In genomic region chr16:52043380-52044117, GRCm38 (mm10) we compare ENCODE assay signal across 20 mouse cellular contexts. TPM values are rescaled to one million over a fixed set of nuclear protein-coding genes. Genes with fewer than 3 reads are reported as not detected.
A peak's percentile ranks its signal among the peaks of the same experiment; 100 is the strongest.
DNase-seq lines count a peak whose midpoint lies in the region; ATAC-seq and TF ChIP-seq lines count a peak whose summit lies in the region.
"Had no signal": no experiment of that assay in that cellular context is flagged by ENCODE, and none has a peak within 500 bp of the region (broad histone marks: within the 10 kb centered on the region; RNA-seq: fewer than 3 reads in every experiment).

No protein-coding gene starts in this region.

- H3K36me3 ChIP-seq in hindbrain, embryonic 14.5 days (replicated peaks; ENCODE audit: control insufficient read depth, insufficient read depth), result peaks cover 14% of the 10 kb centered on the region
- H3K36me3 ChIP-seq in hindbrain, postnatal 0 days (ENCODE audit: insufficient read depth, low read length), result peaks cover 8% of the 10 kb centered on the region; the same call in 1 of the 2 replicates
- peaks cover 9% of the 10 kb centered on the region for H3K36me3 ChIP-seq in kidney, postnatal 0 days (ENCODE audit: insufficient read depth, low read length)

- H3K27me3 ChIP-seq in hindbrain, embryonic 14.5 days (ENCODE audit: control insufficient read depth, insufficient read depth, low read length), result no peaks in the 10 kb centered on the region
- H3K27me3 ChIP-seq in hindbrain, postnatal 0 days (ENCODE audit: insufficient read depth, low read length), result no peaks in the 10 kb centered on the region
- H3K27me3 ChIP-seq in kidney, postnatal 0 days (ENCODE audit: insufficient read depth, low read length), result no peaks in the 10 kb centered on the region
- H3K27me3 ChIP-seq: embryonic facial prominence, embryonic 13.5 days; liver, embryonic 12.5 days; stomach, embryonic 15.5 days had no signal

- H3K9ac ChIP-seq in hindbrain, embryonic 14.5 days, result peak overlapping the region; percentile 28; the same call in 1 of the 2 replicates
- no peak overlapping the region for H3K9ac ChIP-seq in hindbrain, postnatal 0 days (replicated peaks; ENCODE audit: low read length)
- H3K9ac ChIP-seq in kidney, postnatal 0 days (ENCODE audit: low read depth, low read length), result no peak overlapping the region
- H3K9ac ChIP-seq: embryonic facial prominence, embryonic 13.5 days; liver, embryonic 12.5 days; lung, embryonic 14.5 days; stomach, embryonic 15.5 days had no signal

- no peaks in the 10 kb centered on the region for H3K9me3 ChIP-seq in hindbrain, embryonic 14.5 days (ENCODE audit: control insufficient read depth, low read length)
- H3K9me3 ChIP-seq in hindbrain, postnatal 0 days (ENCODE audit: low read length), result no peaks in the 10 kb centered on the region
- H3K9me3 ChIP-seq in kidney, postnatal 0 days (replicated peaks; ENCODE audit: low read length), result no peaks in the 10 kb centered on the region
- H3K9me3 ChIP-seq: embryonic facial prominence, embryonic 13.5 days; liver, embryonic 12.5 days; stomach, embryonic 15.5 days had no signal

- H3K27ac ChIP-seq in hindbrain, embryonic 14.5 days, result peak overlapping the region; percentile 75
- no peak overlapping the region for H3K27ac ChIP-seq in hindbrain, postnatal 0 days
- 0 out of 2 replicates have a peak overlapping the region, but pooled peaks have one; percentile 8 for H3K27ac ChIP-seq in kidney, postnatal 0 days
- peak overlapping the region; percentile 26; the same call in 1 of the 2 replicates for H3K27ac ChIP-seq in brown adipose tissue, adult 24 weeks (replicated peaks; ENCODE audit: low read depth, low read length)
- H3K27ac ChIP-seq: embryonic facial prominence, embryonic 13.5 days; left cerebral cortex, adult 2 months; liver, embryonic 12.5 days; stomach, embryonic 15.5 days had no signal

- DNase-seq in hindbrain, embryonic 14.5 days (ENCODE audit: low spot score), result no peak
- DNase-seq in hindbrain, postnatal 0 days (ENCODE audit: low spot score), result no peak
- no peak for DNase-seq in kidney, postnatal 0 days (ENCODE audit: low spot score)
- no peak for DNase-seq in kidney, postnatal 25 days
- peak; percentile 45 for DNase-seq in brain, adult 2 months (ENCODE audit: low read depth, low spot score)
- DNase-seq in frontal cortex, adult 2 months (ENCODE audit: extremely low spot score in 1 of 2, low spot score in 1 of 2), result no peak
- DNase-seq: adrenal gland, adult 2 months; cerebellum, postnatal 10 days; gastrocnemius, postnatal 14 days; left cerebral cortex, postnatal 4 days; lung, embryonic 14.5 days; lung, postnatal 36 days; thymus, adult 18-20 months; thymus, postnatal 4 days had no signal

- peak; percentile 47; the same call in 1 of the 2 replicates for ATAC-seq in hindbrain, embryonic 14.5 days (ENCODE audit: low FRiP score)
- ATAC-seq in hindbrain, postnatal 0 days, result no peak
- ATAC-seq in kidney, postnatal 0 days (replicated peaks; ENCODE audit: low FRiP score, low read depth), result no peak
- ATAC-seq: intestine, postnatal 0 days; liver, embryonic 12.5 days had no signal

- H3K4me1 ChIP-seq in hindbrain, embryonic 14.5 days (replicated peaks; ENCODE audit: control insufficient read depth, insufficient read depth, low read length), result peaks cover 22% of the 10 kb centered on the region
- H3K4me1 ChIP-seq in hindbrain, postnatal 0 days (ENCODE audit: insufficient read depth, low read length), result no peaks in the 10 kb centered on the region; the same call in 1 of the 2 replicates
- H3K4me1 ChIP-seq in kidney, postnatal 0 days (replicated peaks; ENCODE audit: insufficient read depth, low read length), result peaks cover 10% of the 10 kb centered on the region; the same call in 1 of the 2 replicates
- peaks cover 13% of the 10 kb centered on the region for H3K4me1 ChIP-seq in brown adipose tissue, adult 24 weeks (ENCODE audit: control insufficient read depth, insufficient read depth, insufficient read length, low read length)

- WGBS in hindbrain, embryonic 14.5 days, result 50% methylated on average over 11 of the region's 11 CpGs
- 62% methylated on average over 11 of the region's 11 CpGs for WGBS in hindbrain, postnatal 0 days
- 61% methylated on average over 11 of the region's 11 CpGs for WGBS in kidney, postnatal 0 days

- no peak for TF ChIP-seq CTCF in hindbrain, postnatal 0 days (IDR thresholded peaks at IDR 0.05; ENCODE audit: low read depth)
- TF ChIP-seq CTCF in kidney, postnatal 0 days (IDR thresholded peaks at IDR 0.05; ENCODE audit: low read depth), result no peak

- no peak overlapping the region for H3K4me3 ChIP-seq in hindbrain, embryonic 14.5 days (replicated peaks; ENCODE audit: low read length)
- H3K4me3 ChIP-seq in hindbrain, postnatal 0 days (ENCODE audit: low read length), result no peak overlapping the region
- H3K4me3 ChIP-seq in kidney, postnatal 0 days (replicated peaks; ENCODE audit: low read depth, low read length), result no peak overlapping the region
- no peak overlapping the region for H3K4me3 ChIP-seq in brown adipose tissue, adult 24 weeks (ENCODE audit: insufficient read depth, low read depth, low read length)
- H3K4me3 ChIP-seq: embryonic facial prominence, embryonic 13.5 days; left cerebral cortex, adult 2 months; liver, embryonic 12.5 days; stomach, embryonic 15.5 days had no signal

- peak overlapping the region; percentile 41; the same call in 1 of the 2 replicates for H3K4me2 ChIP-seq in hindbrain, embryonic 14.5 days (replicated peaks)
- no peak overlapping the region for H3K4me2 ChIP-seq in hindbrain, postnatal 0 days (ENCODE audit: low read depth, low read length)
- no peak overlapping the region for H3K4me2 ChIP-seq in kidney, postnatal 0 days (ENCODE audit: low read length)
- H3K4me2 ChIP-seq: embryonic facial prominence, embryonic 13.5 days; liver, embryonic 12.5 days; lung, embryonic 14.5 days; stomach, embryonic 15.5 days had no signal

RNA-seq across cellular contexts. Expression of gene Cblb, which starts 12.5 kb away (rescaled TPM):
- polyA plus RNA-seq in hindbrain, embryonic 14.5 days (2014; fragmentation: Nextera tagmentation; extraction: Ambion mirVana), result 15.6 and 16.8 TPM in 2 replicates
- 9.6 and 11.4 TPM in 2 replicates for total RNA-seq in hindbrain, postnatal 0 days (2014; rRNA removed)
- 3.6 and 4.3 TPM in 2 replicates for polyA plus RNA-seq in hindbrain, postnatal 0 days (2015; fragmentation: Nextera tagmentation; extraction: Ambion mirVana)
- polyA plus RNA-seq in kidney, postnatal 0 days (2015; fragmentation: Nextera tagmentation; extraction: Ambion mirVana), result 7.1 and 7.6 TPM in 2 replicates
- 6.6 and 8.0 TPM in 2 replicates for polyA plus RNA-seq in brown adipose tissue, adult 24 weeks (2012; ENCODE audit: insufficient read depth, insufficient read length, missing spikeins)
- polyA plus RNA-seq in frontal cortex, adult 2 months (2012; rRNA removed), result 9.0 and 9.4 TPM in 2 replicates
